Mouse (Mus musculus): ENCODE data around the gene Irgc1.

GRCm38 (mm10) chr7:24415261-24415660, 36.8 kb downstream of the Irgc1 start:
- TF ChIP-seq CTCF (IDR thresholded peaks at IDR 0.05; ENCODE audit: borderline replicate concordance, insufficient read depth, low read length) (no peak), POLR2A (IDR thresholded peaks at IDR 0.05; ENCODE audit: low read depth, low read length) (no peak)

Data from embryonic fibroblast, embryonic 13.5 days (primary cell).